Comparison of ENCODE assay signal across 11 mouse cellular contexts in the genomic region with DNA sequence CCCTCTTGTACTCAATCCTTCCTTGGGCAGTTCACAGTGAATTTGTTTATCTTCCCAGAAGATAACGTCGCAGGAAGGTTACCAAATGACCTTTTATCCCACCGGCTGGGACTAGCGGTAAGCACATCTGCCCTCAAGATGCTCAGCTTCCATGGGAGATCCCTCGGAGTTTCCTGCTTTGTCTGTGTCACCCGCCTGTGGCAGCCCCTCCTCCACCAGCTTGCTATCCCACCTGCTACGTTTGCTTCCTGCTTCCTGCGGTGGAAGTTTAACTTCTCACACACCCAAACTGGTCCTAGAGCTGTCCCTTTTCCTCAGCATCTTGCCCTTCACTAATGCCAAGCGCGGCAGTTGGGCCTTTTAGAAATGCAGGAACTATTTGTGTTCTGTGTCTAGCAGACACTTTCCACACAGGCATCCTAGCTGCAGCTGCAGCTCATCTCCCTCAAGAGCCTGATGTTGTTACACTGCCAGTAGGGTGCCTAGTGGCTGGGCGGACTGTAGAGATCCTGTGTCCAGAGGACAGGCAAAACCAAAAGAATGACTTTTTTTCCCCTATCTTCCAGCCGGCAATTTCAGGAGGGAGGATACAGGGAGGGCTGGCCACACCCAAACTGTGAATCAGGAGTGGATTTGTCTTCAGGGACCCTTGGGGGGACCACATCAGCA.
DNase-seq lines count a peak whose midpoint lies in the region; ATAC-seq and TF ChIP-seq lines count a peak whose summit lies in the region.
"Had no signal": no experiment of that assay in that cellular context is flagged by ENCODE, and none has a peak within 500 bp of the region (broad histone marks: within the 10 kb centered on the region; RNA-seq: fewer than 3 reads in every experiment).

No protein-coding gene starts in this region.

- H3K27ac ChIP-seq in heart, embryonic 12.5 days (ENCODE audit: poor library complexity, severe bottlenecking) = no peak overlapping the region
- H3K27ac ChIP-seq in heart, adult 2 months = no peak overlapping the region
- no peak overlapping the region for H3K27ac ChIP-seq in embryonic facial prominence, embryonic 12.5 days
- H3K27ac ChIP-seq in intestine, embryonic 14.5 days (ENCODE audit: low read depth) = no peak overlapping the region
- H3K27ac ChIP-seq in midbrain, embryonic 16.5 days (ENCODE audit: low read length) = no peak overlapping the region

- H3K79me2 ChIP-seq in heart, adult 2 months (replicated peaks; ENCODE audit: control insufficient read depth, insufficient read depth, low read length) = no peaks in the 10 kb centered on the region

- no peak for TF ChIP-seq EP300 in heart, adult 2 months (IDR thresholded peaks at IDR 0.05; ENCODE audit: insufficient read depth, low read depth, low read length)

- H3K9ac ChIP-seq in heart, embryonic 12.5 days = no peak overlapping the region
- no peak overlapping the region for H3K9ac ChIP-seq in heart, adult 2 months (ENCODE audit: low read depth, low read length)
- H3K9ac ChIP-seq in embryonic facial prominence, embryonic 12.5 days = no peak overlapping the region
- no peak overlapping the region for H3K9ac ChIP-seq in intestine, embryonic 14.5 days (ENCODE audit: low read length)
- H3K9ac ChIP-seq in midbrain, embryonic 16.5 days (ENCODE audit: low read depth, low read length) = 0 out of 2 replicates have a peak overlapping the region, but pooled peaks have one; percentile 26

- intact Hi-C loops in heart, adult 2 months (cut with DNase I) = loop anchor here (2.0 to 10.0 kb wide), 2 partner anchors 98 to 296 kb away; partner anchors contain the start of gene Tmem17
- intact Hi-C loops in left cerebral cortex, postnatal 25 days (cut with DNase I) = no loop called here

- ATAC-seq in heart, embryonic 12.5 days (ENCODE audit: insufficient number of reproducible peaks, low FRiP score) = no peak
- no peak for ATAC-seq in embryonic facial prominence, embryonic 12.5 days (ENCODE audit: insufficient number of reproducible peaks, insufficient read depth, low FRiP score, low TSS enrichment)
- no peak for ATAC-seq in intestine, embryonic 14.5 days (replicated peaks; ENCODE audit: low FRiP score, low TSS enrichment, low read depth)
- no peak for ATAC-seq in midbrain, embryonic 16.5 days
- ATAC-seq in inflammation-experienced regulatory T-cells, adult 6 months = no peak

- no peak for DNase-seq in heart, adult 2 months
- no peak for DNase-seq in intestine, embryonic 14.5 days (ENCODE audit: low spot score)
- DNase-seq in thymus, postnatal 25 days = no peak
- no peak for DNase-seq in left cerebral cortex, postnatal 25 days (ENCODE audit: low spot score in 2 of 2)
- DNase-seq: cerebellum, adult 9-11 months; thymus, adult 18-20 months had no signal

- peaks cover 17% of the 10 kb centered on the region for H3K4me1 ChIP-seq in heart, embryonic 12.5 days (replicated peaks)
- peaks cover 1% of the 10 kb centered on the region for H3K4me1 ChIP-seq in heart, adult 2 months (ENCODE audit: control insufficient read depth, insufficient read depth, low read length)
- H3K4me1 ChIP-seq in embryonic facial prominence, embryonic 12.5 days = peaks cover 16% of the 10 kb centered on the region
- H3K4me1 ChIP-seq in intestine, embryonic 14.5 days (replicated peaks; ENCODE audit: control insufficient read depth, insufficient read depth, low read length) = peaks cover 10% of the 10 kb centered on the region
- peaks cover 6% of the 10 kb centered on the region for H3K4me1 ChIP-seq in midbrain, embryonic 16.5 days (ENCODE audit: control insufficient read depth, insufficient read depth, low read length)

- H3K27me3 ChIP-seq in heart, embryonic 12.5 days (replicated peaks) = no peaks in the 10 kb centered on the region
- no peaks in the 10 kb centered on the region for H3K27me3 ChIP-seq in heart, adult 2 months (ENCODE audit: control insufficient read depth, insufficient read depth, low read length)
- H3K27me3 ChIP-seq in embryonic facial prominence, embryonic 12.5 days = no peaks in the 10 kb centered on the region
- H3K27me3 ChIP-seq in intestine, embryonic 14.5 days (replicated peaks; ENCODE audit: control insufficient read depth, insufficient read depth, low read length) = no peaks in the 10 kb centered on the region
- H3K27me3 ChIP-seq in midbrain, embryonic 16.5 days (ENCODE audit: control insufficient read depth, insufficient read depth, low read depth, low read length) = no peaks in the 10 kb centered on the region

- WGBS in heart, embryonic 12.5 days = 2% methylated on average over 12 of the region's 12 CpGs
- 12% methylated on average over 12 of the region's 12 CpGs for WGBS in heart, adult 2 months
- WGBS in embryonic facial prominence, embryonic 12.5 days = 4% methylated on average over 12 of the region's 12 CpGs
- WGBS in intestine, embryonic 14.5 days = 3% methylated on average over 12 of the region's 12 CpGs
- WGBS in midbrain, embryonic 16.5 days = 7% methylated on average over 12 of the region's 12 CpGs

- 0 out of 2 replicates have a peak, but pooled peaks cover 4% of the 10 kb centered on the region for H3K9me3 ChIP-seq in heart, embryonic 12.5 days (replicated peaks)
- no peaks in the 10 kb centered on the region for H3K9me3 ChIP-seq in embryonic facial prominence, embryonic 12.5 days
- H3K9me3 ChIP-seq in intestine, embryonic 14.5 days (ENCODE audit: control insufficient read depth, low read length) = no peaks in the 10 kb centered on the region
- H3K9me3 ChIP-seq in midbrain, embryonic 16.5 days (replicated peaks; ENCODE audit: control insufficient read depth, low read length, poor library complexity, severe bottlenecking) = no peaks in the 10 kb centered on the region
- H3K9me3 ChIP-seq: G1E had no signal

- H3K4me2 ChIP-seq in heart, embryonic 12.5 days = peak overlapping the region; percentile 53
- H3K4me2 ChIP-seq in embryonic facial prominence, embryonic 12.5 days (replicated peaks) = peak overlapping the region; percentile 19
- H3K4me2 ChIP-seq in intestine, embryonic 14.5 days (ENCODE audit: low read length) = peak overlapping the region; percentile 33
- H3K4me2 ChIP-seq in midbrain, embryonic 16.5 days (ENCODE audit: low read length) = peak overlapping the region; percentile 25

- H3K4me3 ChIP-seq in heart, embryonic 12.5 days = peak overlapping the region; percentile 8; the same call in 1 of the 2 replicates
- no peak overlapping the region for H3K4me3 ChIP-seq in heart, adult 2 months
- H3K4me3 ChIP-seq in embryonic facial prominence, embryonic 12.5 days = no peak overlapping the region
- H3K4me3 ChIP-seq in intestine, embryonic 14.5 days (ENCODE audit: low read depth, low read length) = no peak overlapping the region
- H3K4me3 ChIP-seq in midbrain, embryonic 16.5 days (ENCODE audit: low read depth, low read length) = peak overlapping the region; percentile 9; the same call in 1 of the 2 replicates

- TF ChIP-seq POLR2A in heart, adult 2 months (IDR thresholded peaks at IDR 0.05; ENCODE audit: insufficient read depth, low read depth, low read length) = no peak

- TF ChIP-seq CTCF in heart, adult 2 months (IDR thresholded peaks at IDR 0.05) = no peak

- no peaks in the 10 kb centered on the region for H3K36me3 ChIP-seq in heart, embryonic 12.5 days
- H3K36me3 ChIP-seq in heart, adult 2 months (ENCODE audit: control insufficient read depth, insufficient read depth, low read length) = no peaks in the 10 kb centered on the region
- H3K36me3 ChIP-seq in embryonic facial prominence, embryonic 12.5 days = no peaks in the 10 kb centered on the region
- H3K36me3 ChIP-seq in intestine, embryonic 14.5 days (ENCODE audit: control insufficient read depth, insufficient read depth, low read length) = no peaks in the 10 kb centered on the region
- H3K36me3 ChIP-seq in midbrain, embryonic 16.5 days (ENCODE audit: control insufficient read depth, insufficient read depth, low read length) = no peaks in the 10 kb centered on the region
- H3K36me3 ChIP-seq: G1E had no signal

Comparison
In these comparisons a context has a peak if more than half of its experiments do, and no peak if none do; other contexts are left out.
1. H3K4me3 ChIP-seq: peak in heart, embryonic 12.5 days (single experiment) and midbrain, embryonic 16.5 days (single experiment); none in heart, adult 2 months (single experiment), embryonic facial prominence, embryonic 12.5 days (single experiment) and intestine, embryonic 14.5 days (single experiment).
2. Peak in every context shown above with its lines, with median percentiles within 50 percentile points of each other: H3K4me2 ChIP-seq.